Mouse (Mus musculus) embryonic facial prominence, embryonic 14.5 days (tissue): ENCODE results near the gene Nprl3. TPM values are rescaled to one million over a fixed set of nuclear protein-coding genes. Genes with fewer than 3 reads are reported as not detected.
"Not testable (repeated sequence)": the region's sequence is repeated elsewhere in the genome, so short reads cannot be mapped to it uniquely, and the experiment has no call there.

Source experiments
- ATAC-seq: fragments of 200-750 bp; cut with Nextera tagmentation; 2 replicates; pipeline ENCODE4 v1.8.0; 2017; ENCODE audit warnings: low read depth, moderate number of reproducible peaks, moderate TSS enrichment
- DNase-seq: peaks from one replicate; pipeline ENCODE4 v3.0.0-alpha.2; 2015; ENCODE audit warnings: low spot score
- H3K27ac ChIP-seq: fragments of 300-500 bp; sonication (generic); replicated peaks from 2 replicates; pipeline ENCODE4 v1.5.1; 2014; ENCODE audit warnings: low read depth, mild to moderate bottlenecking, low read length, moderate library complexity
- H3K27me3 ChIP-seq: fragments of 300-500 bp; sonication (generic); replicated peaks from 2 replicates; pipeline ENCODE4 v1.6.1; 2014; ENCODE audit warnings: low read length; ENCODE audit not compliant: control insufficient read depth, insufficient read depth
- H3K36me3 ChIP-seq: fragments of 300-500 bp; sonication (generic); 2 replicates; pipeline ENCODE4 v1.6.1; 2014; ENCODE audit warnings: low read length, mixed read lengths; ENCODE audit not compliant: control insufficient read depth, insufficient read depth
- H3K4me1 ChIP-seq: fragments of 300-500 bp; sonication (generic); 2 replicates; pipeline ENCODE4 v1.6.1; 2014; ENCODE audit warnings: antibody characterized with exemption, low read length; ENCODE audit not compliant: control insufficient read depth, insufficient read depth
- H3K4me2 ChIP-seq: fragments of 300-500 bp; sonication (generic); 2 replicates; pipeline ENCODE4 v1.6.1; 2014; ENCODE audit warnings: low read depth, mild to moderate bottlenecking, low read length, moderate library complexity, mixed read lengths
- H3K4me3 ChIP-seq: fragments of 300-500 bp; sonication (generic); 2 replicates; pipeline ENCODE4 v1.5.1; 2014; ENCODE audit warnings: low read depth, mild to moderate bottlenecking, low read length
- H3K9ac ChIP-seq: fragments of 300-500 bp; sonication (generic); 2 replicates; pipeline ENCODE4 v1.6.1; 2014; ENCODE audit warnings: low read depth, mild to moderate bottlenecking, low read length, moderate library complexity, mixed read lengths
- H3K9me3 ChIP-seq: fragments of 300-500 bp; sonication (generic); 2 replicates; pipeline ENCODE4 v1.6.1; 2016; ENCODE audit warnings: low read length; ENCODE audit not compliant: control insufficient read depth
- WGBS: fragments of 180-500 bp; shearing (Covaris S2); extraction: QIAGEN DNeasy Blood & Tissue Kit; methylation state at CpG from one replicate; pipeline ENCODE4 v1.1.7; 2014; 5-methylcytosine and 5-hydroxymethylcytosine counted together
- polyA plus RNA-seq: library from polyadenylated mRNA; unstranded; fragments of >200 nt; fragmentation: Nextera tagmentation; extraction: Ambion mirVana; gene quantifications from 2 replicates; pipeline ENCODE4 v1.2.1, GENCODE M21; 2014

Gene Nprl3
- polyA plus RNA-seq, 1 experiment from 2014 or later = 22.3 TPM

- Histone ChIP-seq H3K4me1 (no peaks in the 10 kb centered on the region), H3K9me3 (no peaks in the 10 kb centered on the region), H3K4me3 (peak overlapping the region; percentile 23; the same call in 1 of the 2 replicates), H3K27me3 (peaks cover 9% of the 10 kb centered on the region), H3K9ac (no peak overlapping the region), H3K4me2 (peak overlapping the region; percentile 46), H3K27ac (no peak overlapping the region), H3K36me3 (no peaks in the 10 kb centered on the region)
- DNase-seq (no peak), ATAC-seq (0 out of 2 replicates have a peak, but pooled peaks have one; percentile 9)
- WGBS = 57% methylated on average over 14 of the region's 17 CpGs
Measured at GRCm38 (mm10) chr11:32300279-32301267, 33.1 kb upstream of the Nprl3 start.

GRCm38 (mm10) chr11:32299865-32300264 lies 32.4 kb upstream of the Nprl3 start, which contains the start of gene Hbq1a:
TSS of gene Hbq1a (plus strand) at chr11:32300069.
- not testable (repeated sequence) for H3K27me3 ChIP-seq, H3K36me3 ChIP-seq, H3K4me1 ChIP-seq, H3K9me3 ChIP-seq, H3K9ac ChIP-seq, H3K27ac ChIP-seq
- ATAC-seq (peak; percentile 68; the same call in 1 of the 2 replicates), DNase-seq (peak; percentile 30)
- Histone ChIP-seq H3K4me2 (peak within 1 kb of the TSS; percentile 46), H3K4me3 (peak within 1 kb of the TSS; percentile 23; the same call in 1 of the 2 replicates)
- WGBS = 4% methylated on average over 16 of the region's 16 CpGs

- H3K27me3 ChIP-seq = peaks cover 9% of the 10 kb centered on the region
- no peak for ATAC-seq
- no peak overlapping the region for H3K4me3 ChIP-seq
- no peak overlapping the region for H3K9ac ChIP-seq
- H3K9me3 ChIP-seq = no peaks in the 10 kb centered on the region
- no peak for DNase-seq
- WGBS = 88% methylated on average over 2 of the region's 2 CpGs
- H3K27ac ChIP-seq = no peak overlapping the region
- no peaks in the 10 kb centered on the region for H3K4me1 ChIP-seq
- H3K4me2 ChIP-seq = no peak overlapping the region
- no peaks in the 10 kb centered on the region for H3K36me3 ChIP-seq
Measured at GRCm38 (mm10) chr11:32298532-32298918, 31.0 kb upstream of the Nprl3 start.

- H3K4me1 ChIP-seq = no peaks in the 10 kb centered on the region
- no peak overlapping the region for H3K9ac ChIP-seq
- ATAC-seq (no peak), DNase-seq (no peak)
- H3K27ac ChIP-seq = no peak overlapping the region
- H3K36me3 ChIP-seq = no peaks in the 10 kb centered on the region
- H3K27me3 ChIP-seq = peaks cover 9% of the 10 kb centered on the region
- no peak overlapping the region for H3K4me3 ChIP-seq
- H3K9me3 ChIP-seq = no peaks in the 10 kb centered on the region
- H3K4me2 ChIP-seq = no peak overlapping the region
- WGBS = 95% methylated on average over 1 of the region's 1 CpGs
Measured at GRCm38 (mm10) chr11:32297866-32298531, 30.5 kb upstream of the Nprl3 start.

DNA sequence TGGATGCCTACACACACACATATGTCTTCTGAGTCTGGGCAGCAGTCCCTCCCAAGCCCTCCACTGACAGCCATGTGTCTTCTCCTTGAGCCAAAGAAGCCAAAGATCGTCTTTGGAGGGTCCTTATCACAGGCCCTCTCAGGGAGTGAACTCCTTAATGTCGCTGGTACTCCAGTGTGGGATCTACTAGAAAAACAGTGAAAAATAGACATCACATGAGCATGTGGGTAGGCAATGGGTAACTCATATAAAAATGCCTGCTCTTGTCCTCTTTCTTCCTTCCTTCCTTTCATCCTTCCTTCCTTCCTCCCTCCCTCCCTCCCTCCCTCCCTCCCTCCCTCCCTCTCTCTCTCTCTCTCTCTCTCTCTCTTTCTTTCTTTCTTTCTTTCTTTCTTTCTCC lies 29.9 kb upstream of the Nprl3 start:
- not testable (repeated sequence) for H3K27ac ChIP-seq, H3K4me1 ChIP-seq, H3K4me3 ChIP-seq

GRCm38 (mm10) chr11:32296203-32296602 lies 28.7 kb upstream of the Nprl3 start, which contains the start of gene Hba-a2:
TSS of gene Hba-a2 (plus strand) at chr11:32296489.
- H3K9ac ChIP-seq, H3K27me3 ChIP-seq, DNase-seq, H3K4me3 ChIP-seq, H3K4me1 ChIP-seq, H3K36me3 ChIP-seq, H3K4me2 ChIP-seq, H3K27ac ChIP-seq, H3K9me3 ChIP-seq, ATAC-seq: not testable (repeated sequence)
- no CpG with 5 or more reads among the region's 4 CpGs for WGBS

More for the DNA sequence above, 29.9 kb upstream of the Nprl3 start:
- WGBS = 13% methylated on average over 2 of the region's 2 CpGs
- not testable (repeated sequence) for H3K4me2 ChIP-seq, H3K9ac ChIP-seq, ATAC-seq, H3K27me3 ChIP-seq, H3K9me3 ChIP-seq, H3K36me3 ChIP-seq, DNase-seq

GRCm38 (mm10) chr11:32293479-32293878 lies 26.0 kb upstream of the Nprl3 start:
- not testable (repeated sequence) for H3K4me2 ChIP-seq, H3K36me3 ChIP-seq, H3K9me3 ChIP-seq, H3K27ac ChIP-seq, H3K27me3 ChIP-seq, DNase-seq, H3K4me1 ChIP-seq, H3K9ac ChIP-seq, H3K4me3 ChIP-seq, ATAC-seq
- 63% methylated on average over 3 of the region's 3 CpGs for WGBS

GRCm38 (mm10) chr11:32292819-32293218 lies 25.3 kb upstream of the Nprl3 start:
- H3K9me3 ChIP-seq, H3K36me3 ChIP-seq, H3K4me3 ChIP-seq, H3K27me3 ChIP-seq, H3K4me1 ChIP-seq, H3K9ac ChIP-seq, ATAC-seq, DNase-seq, H3K27ac ChIP-seq, H3K4me2 ChIP-seq: not testable (repeated sequence)
- WGBS = 81% methylated on average over 4 of the region's 4 CpGs
